Mouse (Mus musculus): ENCODE results near the gene Mrpl38.
A peak's percentile ranks its signal among the peaks of the same experiment; 100 is the strongest.
"Not testable (repeated sequence)": the region's sequence is repeated elsewhere in the genome, so short reads cannot be mapped to it uniquely, and the experiment has no call there.

Mrpl38 gene

DNA sequence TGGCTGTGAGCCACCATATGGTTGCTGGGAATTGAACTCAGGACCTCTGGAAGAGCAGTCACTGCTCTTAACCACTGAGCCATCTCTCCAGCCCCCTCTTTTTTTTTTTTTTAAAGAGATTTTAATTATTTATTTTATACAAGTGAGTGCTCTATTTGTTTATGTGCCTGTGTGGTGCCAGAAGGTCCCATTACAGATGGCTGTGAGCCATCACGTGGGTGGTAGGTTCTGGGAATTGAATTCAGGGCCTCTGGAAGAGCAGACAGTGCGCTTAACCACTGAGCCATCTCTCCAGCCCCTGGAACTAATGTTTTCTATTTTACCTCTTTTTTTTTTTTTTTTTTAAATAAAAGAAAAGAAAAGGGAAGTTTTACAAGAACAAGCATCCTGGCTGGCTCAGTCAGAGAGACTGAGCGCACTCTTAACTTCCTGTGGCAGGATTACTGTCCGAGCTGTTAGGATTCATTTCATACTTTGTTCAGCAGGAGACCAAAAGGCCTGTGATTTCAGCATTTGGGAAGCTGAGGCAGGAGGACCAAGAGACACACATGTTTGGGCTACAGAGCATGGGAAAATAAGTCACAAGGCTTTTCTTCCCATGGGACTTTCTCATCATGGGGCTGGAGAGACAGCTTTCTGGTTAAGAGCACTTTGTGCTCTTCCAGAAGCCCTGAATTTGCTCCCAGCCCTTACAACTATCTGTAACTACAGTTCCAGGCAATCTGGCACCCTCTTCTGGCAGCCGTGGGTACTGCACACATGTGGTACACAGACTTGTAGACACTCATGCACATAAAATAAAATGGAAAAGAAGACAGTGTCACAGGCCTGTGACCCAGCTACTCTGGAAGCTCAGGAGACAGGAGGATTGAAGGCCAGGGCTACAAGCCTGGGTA lies 42.2 kb downstream of the Mrpl38 start:
- peak; percentile 36 to 53 for DNase-seq (ENCODE audit: low read depth in 2 of 2, low spot score in 2 of 2)

DNA sequence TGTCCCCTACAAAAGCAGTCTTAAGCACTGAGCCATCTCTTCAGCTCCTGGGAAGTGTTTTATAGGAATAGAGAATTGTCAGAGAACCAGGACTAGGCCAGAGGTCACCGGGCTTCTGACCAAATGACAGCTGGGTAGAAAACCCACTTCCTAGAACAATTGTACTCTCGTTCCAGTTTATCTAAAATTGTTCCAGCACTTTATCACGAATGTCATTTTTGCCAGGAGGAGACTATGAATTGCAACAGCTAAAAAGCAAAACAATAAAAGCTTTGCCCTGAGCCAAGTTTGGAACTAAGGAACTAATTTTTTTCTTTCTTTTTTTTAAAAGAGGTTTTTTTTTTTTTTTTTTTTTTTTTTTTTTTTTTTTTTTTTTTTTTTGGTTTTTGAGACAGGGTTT lies 43.1 kb downstream of the Mrpl38 start:
- no peak for DNase-seq (ENCODE audit: low read depth in 2 of 2, low spot score in 2 of 2)

DNA sequence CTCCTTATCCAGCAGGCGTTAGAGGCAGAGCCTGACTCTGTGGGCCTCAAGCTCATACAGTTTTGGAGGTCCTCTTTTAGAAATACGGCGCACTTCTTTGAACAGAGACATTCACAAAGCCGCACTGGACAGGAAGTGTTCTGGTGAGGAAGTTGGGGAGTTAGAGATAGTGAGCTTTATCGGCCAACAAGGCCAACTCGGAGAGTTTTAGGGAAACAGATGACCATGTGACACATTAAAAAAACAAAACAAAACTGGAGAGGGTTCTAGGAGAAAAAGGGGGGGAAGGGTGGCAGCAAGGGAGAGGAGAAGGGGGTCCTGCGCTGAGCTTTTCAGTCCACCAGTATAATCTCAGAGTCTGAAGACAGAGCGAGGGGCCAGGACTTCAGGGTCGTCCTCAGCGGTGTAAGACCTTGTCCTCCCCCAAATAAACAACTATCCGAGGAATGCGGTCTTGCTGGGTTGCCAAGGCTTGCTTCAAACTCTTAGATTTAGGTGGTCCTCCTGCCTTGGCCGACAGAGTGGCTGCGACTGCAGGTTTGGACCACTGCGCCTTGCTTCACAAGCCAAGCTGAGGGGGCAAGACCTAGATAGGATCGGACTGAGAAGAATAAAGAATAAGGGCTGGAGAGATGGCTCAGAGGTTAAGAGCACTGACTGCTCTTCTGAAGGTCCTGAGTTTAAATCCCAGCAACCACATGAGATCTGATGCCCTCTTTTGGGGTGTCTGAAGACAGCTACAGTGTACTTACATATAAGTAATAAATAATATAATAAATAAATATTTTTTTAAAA lies 44.7 kb downstream of the Mrpl38 start:
- no peak for DNase-seq (ENCODE audit: low read depth in 2 of 2, low spot score in 2 of 2)

DNA sequence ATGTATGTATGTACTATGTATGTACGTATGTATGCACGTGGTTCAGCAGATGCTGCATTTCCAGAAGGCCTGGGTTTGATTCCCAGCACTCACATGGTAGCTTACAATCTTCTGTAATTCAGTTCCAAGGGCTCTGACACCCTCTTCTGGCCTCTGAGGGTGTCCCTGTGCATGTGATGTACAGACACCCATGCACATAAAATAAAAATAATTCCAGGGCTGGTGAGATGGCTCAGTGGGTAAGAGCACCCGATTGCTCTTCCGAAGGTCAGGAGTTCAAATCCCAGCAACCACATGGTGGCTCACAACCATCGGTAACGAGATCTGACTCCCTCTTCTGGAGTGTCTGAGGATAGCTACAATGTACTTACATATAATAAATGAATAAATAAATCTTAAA lies 45.7 kb downstream of the Mrpl38 start:
- not testable (repeated sequence) for DNase-seq (ENCODE audit: low read depth in 2 of 2, low spot score in 2 of 2)

DNA sequence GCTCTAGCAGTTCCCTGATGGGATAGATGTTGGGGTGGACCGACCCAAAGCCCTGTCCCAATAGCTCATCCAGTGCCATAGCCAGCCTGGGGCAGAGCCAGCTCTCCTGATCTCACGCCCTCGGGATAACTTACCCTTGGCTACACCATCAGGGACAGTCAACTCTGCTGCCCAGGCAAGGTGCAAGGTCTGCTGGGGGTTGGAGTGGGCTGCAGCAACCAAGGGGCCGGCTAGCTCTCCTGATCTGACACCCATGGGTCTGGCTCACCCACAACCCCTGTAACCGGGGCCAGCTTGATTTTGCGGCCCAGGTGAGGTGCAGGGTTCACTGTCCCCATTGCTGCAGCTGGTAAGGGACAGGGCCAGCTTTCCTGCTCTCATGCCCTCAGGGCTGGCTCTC lies 47.1 kb downstream of the Mrpl38 start:
- DNase-seq (ENCODE audit: low read depth in 2 of 2, low spot score in 2 of 2): no peak

DNA sequence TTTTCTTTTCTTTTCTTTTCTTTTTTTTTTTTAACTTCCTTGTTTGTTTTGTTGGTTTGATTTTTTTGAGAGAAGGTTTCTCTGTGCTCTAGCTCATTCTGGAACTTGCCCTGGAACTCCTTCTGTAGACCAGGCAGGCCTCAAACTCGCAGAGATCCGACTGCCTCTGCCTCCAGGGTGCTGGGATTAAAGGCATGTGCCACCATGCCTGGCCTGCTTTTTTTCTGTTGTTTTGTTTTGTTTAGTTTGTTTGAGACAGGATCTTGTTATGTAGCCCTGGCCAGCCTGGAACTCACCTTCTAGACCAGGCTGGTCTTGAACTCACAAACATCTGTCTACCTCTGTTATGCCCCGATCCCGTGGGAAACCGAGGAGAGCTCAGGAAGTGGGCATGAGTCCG lies 49.1 kb downstream of the Mrpl38 start:
- DNase-seq (ENCODE audit: low read depth in 2 of 2, low spot score in 2 of 2): no peak

DNA sequence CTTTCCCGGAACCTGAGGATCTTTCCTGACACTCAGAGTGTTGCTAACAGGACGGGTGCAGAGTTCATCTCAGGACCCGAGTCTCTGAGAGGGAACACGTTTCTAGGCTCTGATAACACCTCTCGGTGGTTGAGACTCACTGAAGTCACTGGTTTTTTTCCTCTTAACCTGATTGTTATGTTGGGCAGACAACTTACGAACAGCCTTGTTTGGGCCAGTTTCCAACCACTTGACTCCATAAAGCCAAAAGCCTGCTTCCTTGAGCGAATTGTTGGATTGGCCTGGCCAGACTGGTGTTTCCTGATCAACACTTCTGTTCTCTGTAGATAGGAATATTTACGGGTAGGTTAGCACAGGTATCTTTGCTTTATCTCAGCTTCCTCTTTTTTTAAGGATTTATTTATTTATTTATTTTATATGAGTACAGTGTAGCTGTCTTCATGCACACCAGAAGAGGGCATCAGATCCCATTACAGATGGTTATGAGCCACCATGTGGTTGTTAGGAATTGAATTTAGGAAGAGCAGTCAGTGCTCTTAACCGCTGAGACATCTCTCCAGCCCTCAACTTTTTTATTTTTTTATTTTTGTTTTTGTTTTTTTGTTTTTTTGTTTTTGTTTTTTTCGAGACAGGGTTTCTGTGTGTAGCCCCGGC lies 49.8 kb downstream of the Mrpl38 start:
- DNase-seq (ENCODE audit: low read depth in 2 of 2, low spot score in 2 of 2): no peak

DNA sequence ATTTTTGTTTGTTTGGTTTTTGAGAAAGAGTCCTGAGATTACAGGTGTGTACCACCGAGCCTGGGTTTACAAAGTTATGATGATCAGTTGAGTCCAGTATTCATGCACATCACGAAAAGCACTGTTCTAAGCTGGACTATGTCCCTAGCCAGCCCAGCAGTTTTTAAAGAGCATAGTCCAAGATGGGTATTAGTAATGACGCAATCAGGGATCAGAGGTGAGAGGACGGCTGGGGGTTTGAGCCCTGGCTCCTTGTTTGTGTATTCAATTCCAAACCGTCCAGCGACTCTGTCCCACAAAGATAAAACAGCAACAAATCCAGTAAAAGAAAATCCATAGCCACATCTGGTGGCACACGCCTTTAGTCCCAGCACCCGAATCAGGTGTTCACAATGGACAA lies 50.5 kb downstream of the Mrpl38 start:
- no peak for DNase-seq (ENCODE audit: low read depth in 2 of 2, low spot score in 2 of 2)

DNA sequence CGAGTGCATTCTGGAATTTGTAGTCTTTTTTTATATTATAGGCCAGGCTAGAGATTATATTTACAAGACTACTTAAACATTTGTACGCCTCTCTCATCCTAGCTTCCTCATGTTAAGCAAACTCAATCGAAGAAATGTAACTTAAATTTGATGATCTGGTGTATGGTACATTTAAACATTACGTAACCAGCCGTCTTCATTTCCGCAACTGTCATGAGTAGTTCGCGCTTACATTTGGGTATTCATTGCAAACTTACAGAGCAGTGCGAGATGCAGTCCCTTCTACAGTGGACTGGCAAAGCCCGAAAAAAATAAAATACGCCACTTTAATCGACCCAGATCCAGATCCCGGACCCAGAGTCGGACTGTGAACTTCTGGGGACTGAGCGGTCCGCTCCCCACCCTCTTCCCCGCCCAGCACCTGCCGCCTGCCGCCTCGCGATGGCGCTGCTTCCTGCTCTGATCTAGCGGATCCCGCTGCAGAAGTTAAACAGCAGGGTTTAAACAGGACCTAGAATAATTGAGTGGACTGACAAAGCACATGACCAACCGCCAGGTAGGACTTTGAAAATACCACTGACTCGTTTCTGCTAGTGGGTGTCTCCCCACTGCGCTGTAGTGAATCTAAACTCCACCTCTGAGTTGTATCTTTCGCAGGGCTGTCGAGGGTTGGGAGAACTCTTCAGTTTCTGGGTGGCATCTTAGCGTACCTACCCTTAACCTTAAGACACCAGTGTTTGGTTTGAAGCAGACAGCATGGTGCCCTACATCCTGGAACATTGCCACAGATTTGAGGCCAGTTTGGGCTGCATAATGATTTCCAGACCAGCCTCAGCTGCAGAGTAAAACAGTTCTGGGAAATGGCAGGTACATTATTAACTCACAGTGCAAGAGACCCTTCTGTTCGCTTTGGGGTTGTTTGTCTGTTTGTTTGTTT lies 51.2 kb downstream of the Mrpl38 start:
- peak; percentile 77 to 88 for DNase-seq (ENCODE audit: low read depth in 2 of 2, low spot score in 2 of 2)

DNA sequence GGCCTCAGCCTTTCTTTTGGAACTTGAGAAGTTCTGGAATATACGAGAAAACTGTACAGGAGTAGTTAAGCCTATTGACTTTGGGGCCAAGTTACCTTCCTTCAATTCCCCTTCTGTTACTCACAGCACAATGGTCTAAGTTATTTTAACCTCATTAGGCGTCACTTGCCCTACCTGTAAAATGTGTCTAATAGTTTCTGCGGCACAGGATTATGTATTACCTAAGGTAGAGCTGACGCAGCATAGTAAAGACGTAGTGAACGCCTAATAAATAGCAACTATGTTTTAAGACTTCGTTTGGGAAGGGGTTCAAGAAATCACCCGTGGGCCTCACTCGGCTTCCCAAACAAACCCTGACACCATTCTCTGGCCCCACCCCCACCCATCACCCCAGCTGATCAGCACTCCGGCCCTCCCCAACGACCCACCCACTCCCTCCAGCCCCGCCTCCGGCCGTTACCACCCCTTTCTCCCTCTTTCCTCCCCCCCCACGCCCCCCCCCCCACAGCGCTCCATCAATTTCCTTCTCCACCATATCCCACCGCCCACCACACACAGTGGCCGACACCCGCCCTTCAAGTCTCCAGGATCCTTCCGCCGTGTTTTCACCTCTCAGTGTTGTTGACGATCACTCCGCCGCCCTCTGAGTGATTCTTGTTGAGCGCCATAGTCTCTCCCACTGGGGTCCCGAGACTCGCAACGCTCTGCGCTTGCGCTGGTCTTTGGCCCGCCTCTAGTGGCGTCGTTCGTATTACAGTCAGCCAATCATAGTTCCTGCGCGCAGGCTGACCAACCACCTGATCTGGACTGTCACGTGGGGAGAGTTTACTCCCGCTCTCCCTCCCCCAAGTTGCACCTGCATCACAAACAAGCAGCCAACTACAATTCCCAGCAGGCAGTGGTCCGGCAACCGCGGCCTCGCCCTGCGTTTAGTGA lies 52.1 kb downstream of the Mrpl38 start, which contains the start of gene Wbp2:
Wbp2 (minus strand) TSS at position 738 of the 936 bp plus-strand sequence.
- DNase-seq (ENCODE audit: low read depth in 2 of 2, low spot score in 2 of 2): peak; percentile 95 to 97

DNA sequence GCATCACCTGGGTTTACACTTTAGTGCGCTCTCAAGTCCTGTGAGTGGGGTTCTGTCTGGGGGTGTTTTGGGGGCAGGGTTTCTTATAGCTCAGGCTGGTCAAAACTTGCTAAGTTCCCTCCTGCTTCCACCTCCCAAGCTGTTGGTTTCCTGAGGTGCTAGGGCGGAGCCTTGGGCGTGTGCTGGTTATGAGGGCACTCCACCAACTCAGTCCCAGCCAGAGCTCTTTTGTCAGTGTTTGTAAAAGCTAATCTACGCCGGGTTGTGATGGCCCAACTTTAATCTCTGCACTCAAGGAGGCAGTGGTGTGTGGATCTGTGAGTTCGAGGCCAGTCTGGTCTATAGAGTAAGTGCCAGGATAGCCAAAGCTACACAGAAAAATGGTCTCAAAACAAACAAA lies 54.5 kb downstream of the Mrpl38 start:
- DNase-seq (ENCODE audit: low read depth in 2 of 2, low spot score in 2 of 2): no peak

DNA sequence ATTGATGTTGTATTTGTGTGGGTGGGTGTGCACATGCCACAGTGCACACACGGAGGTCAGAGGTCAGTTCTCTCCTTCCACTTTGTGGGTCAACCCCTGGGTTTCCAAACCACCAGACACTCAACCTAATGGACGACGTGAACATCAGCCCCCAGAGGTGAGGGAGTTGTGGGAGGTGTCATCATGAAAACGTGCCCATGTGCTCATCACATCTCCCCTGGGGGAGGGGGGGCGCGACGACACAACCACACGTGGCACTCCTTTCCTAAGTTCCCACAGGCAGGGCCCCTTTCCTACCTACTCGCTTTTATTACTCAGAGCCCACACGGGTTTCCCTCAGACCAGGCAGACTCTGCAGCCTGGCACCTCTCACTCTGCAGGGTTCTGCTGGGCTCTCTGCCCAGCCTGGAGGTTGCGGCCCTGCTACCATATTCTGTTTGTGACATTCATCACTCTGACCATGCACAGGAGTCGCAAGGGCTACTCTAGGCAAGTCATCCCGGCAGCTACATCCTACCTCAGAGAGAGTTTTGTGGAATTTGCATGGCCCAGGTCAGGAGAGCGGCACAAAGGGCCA lies 55.5 kb downstream of the Mrpl38 start:
- no peak for DNase-seq (ENCODE audit: low read depth in 2 of 2, low spot score in 2 of 2)

Data from CD8-positive naive resting alpha-beta T cell, adult 2 months (primary cell).